Mouse (Mus musculus): ENCODE data around the gene Cage1. TPM values are rescaled to one million over a fixed set of nuclear protein-coding genes. Genes with fewer than 3 reads are reported as not detected.

Gene Cage1
- polyA plus RNA-seq, 1 experiment from 2014 or later = 0.96 TPM

DNA sequence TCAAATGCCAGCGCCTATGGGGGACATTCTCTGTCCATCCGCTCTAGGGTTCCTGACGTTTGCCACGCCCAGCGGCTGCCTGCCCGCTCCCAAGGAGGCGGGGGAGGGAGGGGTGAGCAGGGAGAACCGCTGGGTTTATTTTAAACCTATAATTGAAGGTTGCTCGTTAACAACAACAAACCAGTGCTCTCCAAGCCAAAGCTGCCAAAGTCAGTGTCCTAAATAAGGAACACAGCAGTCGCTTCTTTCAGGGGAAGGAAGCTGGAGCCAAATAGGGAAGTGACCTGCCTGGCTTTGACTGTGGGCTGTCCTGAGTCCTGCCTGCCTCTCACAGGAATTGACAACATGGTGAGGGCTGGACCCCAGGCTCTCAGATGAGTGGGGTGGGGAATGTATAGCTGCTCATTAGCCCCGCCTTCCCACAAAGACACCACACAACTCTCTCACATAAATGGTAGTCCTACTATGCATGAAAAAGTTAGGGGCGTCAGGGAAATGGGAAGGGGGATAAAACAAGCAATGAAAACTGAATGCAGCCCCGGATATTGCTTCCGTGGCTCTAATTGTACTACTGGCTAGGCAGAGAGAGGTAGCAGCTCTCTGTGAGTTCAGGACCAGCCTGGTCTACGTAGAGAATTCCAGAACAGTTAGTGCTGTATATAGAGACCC, 77.5 kb downstream of the Cage1 start:
- Histone ChIP-seq H3K9me3 (ENCODE audit: control insufficient read depth, low read length) (no peaks in the 10 kb centered on the region), H3K4me3 (ENCODE audit: low read depth, low read length) (no peak overlapping the region), H3K9ac (ENCODE audit: low read length) (no peak overlapping the region), H3K27me3 (ENCODE audit: control insufficient read depth, insufficient read depth, low read length) (no peaks in the 10 kb centered on the region), H3K27ac (replicated peaks; ENCODE audit: low read depth, low read length) (no peak overlapping the region), H3K4me2 (ENCODE audit: low read depth, severe bottlenecking) (no peak overlapping the region), H3K36me3 (ENCODE audit: control insufficient read depth, insufficient read depth, low read length) (no peaks in the 10 kb centered on the region), H3K4me1 (ENCODE audit: control insufficient read depth, insufficient read depth, low read length) (0 out of 2 replicates have a peak, but pooled peaks cover 4% of the 10 kb centered on the region)
- ATAC-seq (ENCODE audit: insufficient number of reproducible peaks, low FRiP score, low TSS enrichment, low read depth) (no peak), DNase-seq (ENCODE audit: low spot score) (no peak)
- 77% methylated on average over 15 of the region's 15 CpGs for WGBS

DNA sequence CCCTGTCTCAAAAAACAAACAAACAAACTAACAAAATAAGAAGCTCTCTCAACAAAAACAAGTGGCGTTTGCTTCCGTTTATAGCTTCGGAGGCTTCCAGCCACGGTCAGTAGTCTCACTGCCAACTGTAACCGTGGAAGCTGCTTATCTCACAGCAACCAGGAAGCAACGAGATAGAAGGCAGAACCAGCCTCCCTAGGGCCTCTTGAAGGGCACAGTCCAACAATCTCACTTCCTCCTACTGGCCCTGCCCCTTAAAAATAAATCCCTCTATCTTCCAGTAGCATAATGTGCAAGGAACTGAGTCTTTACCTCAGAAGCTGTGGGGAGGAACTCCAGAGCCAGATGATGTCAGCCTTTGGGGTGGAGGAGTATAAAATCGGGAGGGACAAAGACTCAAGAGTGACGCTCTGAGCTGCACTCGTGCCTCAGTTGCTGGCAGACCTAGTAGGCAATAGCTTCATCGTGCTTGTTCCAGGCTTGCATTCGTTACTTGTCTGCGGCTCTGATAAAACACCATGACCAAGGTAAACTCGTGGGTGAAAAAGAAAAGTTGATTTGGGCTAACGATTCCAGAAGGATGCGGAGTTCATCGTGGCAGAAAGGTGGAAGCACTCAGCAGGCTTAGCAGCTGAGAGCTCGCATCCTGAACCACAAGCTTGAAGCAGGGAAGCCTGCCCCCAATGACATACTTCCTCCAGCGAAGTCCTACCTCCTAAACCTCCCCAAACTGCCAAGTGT, 78.2 kb downstream of the Cage1 start:
- Histone ChIP-seq H3K27ac (replicated peaks; ENCODE audit: low read depth, low read length) (no peak overlapping the region), H3K9ac (ENCODE audit: low read length) (no peak overlapping the region), H3K4me1 (ENCODE audit: control insufficient read depth, insufficient read depth, low read length) (no peaks in the 10 kb centered on the region), H3K36me3 (ENCODE audit: control insufficient read depth, insufficient read depth, low read length) (no peaks in the 10 kb centered on the region), H3K4me2 (ENCODE audit: low read depth, severe bottlenecking) (no peak overlapping the region), H3K27me3 (ENCODE audit: control insufficient read depth, insufficient read depth, low read length) (no peaks in the 10 kb centered on the region), H3K4me3 (ENCODE audit: low read depth, low read length) (no peak overlapping the region), H3K9me3 (ENCODE audit: control insufficient read depth, low read length) (no peaks in the 10 kb centered on the region)
- ATAC-seq (ENCODE audit: insufficient number of reproducible peaks, low FRiP score, low TSS enrichment, low read depth) = no peak
- 91% methylated on average over 18 of the region's 18 CpGs for WGBS
- no peak for DNase-seq (ENCODE audit: low spot score)

Small RNA genes within 50 kb of the gene (microRNA-seq; reads per million reads assigned to microRNA genes)
- not detected for gene Gm27387

Other genes with a start within 250 kb of the Cage1 start
- gene Ssr1, start 42.9 kb downstream of the Cage1 start, polyA plus RNA-seq (2014; fragmentation: Nextera tagmentation; extraction: Ambion mirVana) = 123 and 126 TPM in 2 replicates
- gene Riok1, start 74 bp downstream of the Cage1 start, polyA plus RNA-seq (2014; fragmentation: Nextera tagmentation; extraction: Ambion mirVana) = 55.2 and 56.4 TPM in 2 replicates
- 3.0 and 3.9 TPM in 2 replicates for gene Dsp, start 114.2 kb upstream of the Cage1 start, polyA plus RNA-seq (2014; fragmentation: Nextera tagmentation; extraction: Ambion mirVana)
- gene Snrnp48, start 167.9 kb upstream of the Cage1 start, polyA plus RNA-seq (2014; fragmentation: Nextera tagmentation; extraction: Ambion mirVana) = 41.4 and 41.9 TPM in 2 replicates

Measured in limb, embryonic 11.5 days (tissue).